Mouse (Mus musculus) megakaryocyte, adult 5-6 weeks (primary cell): ENCODE results near the gene Erp44. TPM values are rescaled to one million over a fixed set of nuclear protein-coding genes. Genes with fewer than 3 reads are reported as not detected.

Experiments used
- ATAC-seq: 2 replicates; pipeline ENCODE4 v1.8.0; 2016; ENCODE audit warnings: mild to moderate bottlenecking, inconsistent platforms; ENCODE audit not compliant: poor library complexity, severe bottlenecking
- total RNA-seq, 2 experiments: library from RNA; stranded (forward) in 1 of 2; stranded (reverse) in 1 of 2; fragments of 153-499, 151-499 nt in 1 of 2; fragments of 221-1000, 200-1000 nt in 1 of 2; gene quantifications; 2 replicates each; pipeline versions ENCODE4 v1.2.3 to v1.2.4; 2015 to 2017

Gene Erp44
- total RNA-seq (2015): 77.7 and 87.1 TPM in 2 replicates
- total RNA-seq (2017): 75.8 and 80.7 TPM in 2 replicates

GRCm38 (mm10) chr4:48279498-48280134 is at the start of gene Erp44, which contains the start of gene Invs:
Erp44 (minus strand) TSS chr4:48279558.
Invs (plus strand) TSS chr4:48279760.
- peak; percentile 97 for ATAC-seq

DNA sequence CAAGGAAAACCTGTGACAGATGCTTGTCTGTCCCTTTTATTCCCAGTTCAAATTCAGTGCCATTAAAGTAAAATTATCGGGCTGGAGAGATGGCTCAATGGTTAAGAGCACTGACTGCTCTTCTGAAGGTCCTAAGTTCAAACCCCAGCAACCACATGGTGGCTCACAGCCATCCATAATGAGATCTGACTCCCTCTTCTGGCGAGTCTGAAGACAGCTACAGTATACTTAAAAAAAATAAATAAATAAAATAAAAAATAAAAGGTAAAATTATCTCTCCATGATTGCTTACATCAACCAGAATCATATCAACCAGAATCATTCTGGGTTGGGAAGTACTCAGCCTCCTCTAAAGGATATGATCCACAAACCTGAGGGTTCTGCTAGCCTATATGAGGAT is 48.7 kb upstream of the Erp44 start:
- ATAC-seq: no peak

DNA sequence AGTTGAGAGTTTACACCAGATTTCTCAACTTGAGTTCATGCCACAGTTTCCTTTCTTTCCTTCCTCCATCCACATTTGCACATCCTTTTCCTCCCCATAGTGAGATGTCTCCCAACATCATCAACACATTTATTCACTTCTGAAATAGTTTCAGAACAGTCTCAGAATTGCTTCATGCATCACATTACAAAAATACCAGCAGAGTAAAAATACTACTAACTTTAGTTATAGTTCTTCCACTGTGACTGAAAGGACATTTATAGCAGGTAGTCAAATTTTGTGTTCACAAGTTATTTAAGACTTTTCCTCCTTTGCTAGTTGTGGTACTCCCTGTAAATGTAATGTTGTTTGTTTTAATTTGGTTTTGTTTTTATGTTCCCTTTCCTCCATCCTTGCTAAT is 47.8 kb upstream of the Erp44 start:
- ATAC-seq: no peak

DNA sequence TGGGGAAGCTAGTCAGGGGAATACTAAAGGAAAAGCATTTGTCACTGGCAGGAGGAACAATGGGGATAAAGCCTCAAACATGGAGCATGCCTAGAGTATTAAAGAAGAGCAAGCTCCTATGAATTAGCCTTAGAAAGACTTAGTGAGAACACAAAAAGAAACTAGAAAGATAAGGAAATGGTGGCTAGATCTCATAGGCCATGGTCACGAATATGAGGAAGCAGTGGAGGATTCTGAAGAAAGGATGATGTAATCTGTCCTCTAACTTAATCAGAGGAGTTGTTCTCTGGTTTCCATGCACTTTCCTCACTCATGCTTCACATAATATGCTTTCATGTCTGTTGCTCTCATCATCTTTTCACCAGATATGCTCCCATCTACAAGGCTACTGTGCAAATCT is 42.7 kb upstream of the Erp44 start:
- ATAC-seq: peak; percentile 62

GRCm38 (mm10) chr4:48321276-48321675 is 41.9 kb upstream of the Erp44 start:
- no peak for ATAC-seq

DNA sequence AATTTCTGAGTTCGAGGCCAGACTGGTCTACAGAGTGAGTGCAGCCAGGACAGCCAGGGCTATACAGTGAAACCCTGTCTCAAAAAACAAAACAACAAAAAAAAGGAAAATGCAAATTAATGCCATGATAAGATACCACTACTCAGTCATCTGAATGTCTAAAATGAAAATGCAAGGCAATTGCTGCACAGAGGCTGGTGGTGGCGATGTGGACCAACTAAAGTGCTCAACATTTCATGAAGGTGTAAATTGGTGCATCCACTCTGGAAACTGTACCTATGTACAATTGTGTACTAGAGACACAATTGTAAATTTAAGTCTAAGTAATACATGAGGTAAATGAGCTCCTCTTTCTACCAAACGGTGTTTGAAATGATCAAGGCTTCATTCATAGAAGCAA is 36.7 kb upstream of the Erp44 start:
- no peak for ATAC-seq

- no peak for ATAC-seq
Measured at GRCm38 (mm10) chr4:48314814-48315213, 35.5 kb upstream of the Erp44 start.

- no peak for ATAC-seq
Measured at GRCm38 (mm10) chr4:48287086-48287757, 7.9 kb upstream of the Erp44 start.

GRCm38 (mm10) chr4:48281121-48281520 is 1.8 kb upstream of the Erp44 start:
- no peak for ATAC-seq

DNA sequence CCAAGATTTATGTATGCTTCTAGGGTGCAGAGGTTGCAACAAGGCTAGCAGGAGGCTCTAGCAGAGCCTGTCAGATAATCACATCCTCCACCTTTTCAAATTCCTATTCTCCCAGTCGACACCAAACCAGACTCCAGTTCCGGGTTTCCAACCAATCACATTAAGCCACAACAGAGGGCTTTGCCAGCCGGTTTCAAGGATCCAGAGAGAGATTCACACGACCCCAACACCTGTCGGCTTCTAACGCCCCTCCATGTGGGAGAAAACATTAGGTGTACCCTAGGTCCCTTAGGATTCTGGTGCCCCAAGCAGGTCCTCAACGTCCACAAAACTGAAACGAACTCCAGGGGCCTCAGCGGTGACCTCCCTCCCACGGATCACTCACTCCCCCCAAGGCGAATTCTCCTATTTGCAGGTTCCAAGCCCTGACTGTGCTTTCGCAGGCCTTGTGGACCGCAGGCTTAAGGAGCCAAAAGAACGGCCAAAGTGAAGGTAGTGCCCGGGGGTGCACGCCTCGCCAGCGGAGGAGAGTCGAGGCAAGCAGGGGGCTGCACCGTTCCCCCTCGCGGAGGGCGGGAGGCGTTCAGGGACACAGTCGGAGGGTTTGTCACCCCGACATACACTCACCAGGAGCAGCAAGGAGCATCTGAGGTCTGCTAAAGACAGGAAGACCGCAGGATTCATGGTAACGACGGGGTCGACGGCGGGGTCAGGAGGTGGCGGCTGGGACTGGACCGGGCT is 431 bp downstream of the Erp44 start:
- peak; percentile 17 for ATAC-seq

DNA sequence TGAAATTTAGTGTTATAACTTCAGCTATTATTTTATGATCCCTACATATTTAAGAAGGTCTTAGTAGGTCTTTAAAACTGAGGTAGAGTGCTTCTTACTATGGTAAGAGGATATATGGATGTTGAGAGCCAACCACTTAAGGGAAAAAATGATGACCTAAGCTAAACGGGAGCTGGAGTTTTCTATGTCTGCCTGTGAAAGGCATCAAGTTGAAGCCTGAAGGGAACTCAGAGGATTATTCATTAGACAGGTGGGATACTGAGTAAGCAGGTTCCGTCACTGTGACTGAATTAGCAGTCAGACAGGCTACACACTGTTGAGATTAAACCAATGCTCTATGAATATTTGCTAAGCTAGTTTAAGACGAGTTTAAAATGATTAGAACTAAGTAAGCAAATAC is 2.3 kb downstream of the Erp44 start:
- no peak for ATAC-seq

DNA sequence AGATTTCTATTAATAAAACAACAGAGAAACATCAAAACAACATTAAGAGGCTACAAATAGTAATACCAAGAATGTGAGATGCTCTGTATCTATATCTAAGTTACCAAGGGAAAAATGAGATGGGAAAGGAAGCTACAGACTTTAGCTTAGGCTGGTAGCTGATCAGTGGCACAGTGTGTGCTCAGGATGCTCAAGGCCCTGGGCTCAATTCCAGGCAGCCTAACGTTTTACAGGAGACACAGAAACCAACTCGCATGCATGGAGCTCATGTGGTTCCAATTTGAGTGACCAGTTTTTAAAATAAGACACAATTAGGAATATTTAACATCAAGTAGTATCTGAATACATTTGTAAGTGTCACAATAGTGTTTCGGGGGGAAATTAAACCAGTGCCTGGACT is 3.6 kb downstream of the Erp44 start:
- ATAC-seq: no peak

DNA sequence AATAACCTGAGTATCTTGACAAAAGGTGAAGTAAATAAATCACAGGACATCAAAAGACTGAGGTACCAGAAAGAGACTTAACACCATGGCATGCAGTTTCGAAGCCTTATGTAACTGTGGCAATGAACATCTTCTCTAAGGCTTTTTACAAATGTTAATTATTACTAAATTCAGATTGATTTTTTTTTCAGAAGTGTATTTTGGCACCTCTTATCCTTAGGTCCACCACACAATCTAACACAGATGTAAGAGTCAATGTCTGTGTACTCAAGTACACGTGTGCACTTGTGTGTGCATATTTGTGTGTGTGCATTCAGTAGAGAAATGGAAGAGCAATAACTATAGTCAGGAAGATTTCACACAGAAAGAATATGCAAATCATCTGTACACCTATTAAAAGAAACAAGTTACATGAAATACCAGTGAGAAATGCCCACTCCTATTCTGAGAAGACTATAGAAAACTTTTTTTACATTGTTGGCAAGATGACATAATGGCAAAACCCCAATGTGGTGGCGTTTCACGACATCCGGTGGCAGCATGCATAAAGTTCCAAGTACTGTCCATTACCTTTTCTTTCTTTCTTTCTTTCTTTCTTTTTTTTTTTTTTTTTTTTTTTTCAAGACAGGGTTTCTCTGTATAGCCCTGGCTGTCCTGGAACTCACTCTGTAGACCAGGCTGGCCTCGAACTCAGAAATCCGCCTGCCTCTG is 6.1 kb downstream of the Erp44 start:
- no peak for ATAC-seq

- no peak for ATAC-seq
Measured at GRCm38 (mm10) chr4:48271838-48272237, 7.5 kb downstream of the Erp44 start.

DNA sequence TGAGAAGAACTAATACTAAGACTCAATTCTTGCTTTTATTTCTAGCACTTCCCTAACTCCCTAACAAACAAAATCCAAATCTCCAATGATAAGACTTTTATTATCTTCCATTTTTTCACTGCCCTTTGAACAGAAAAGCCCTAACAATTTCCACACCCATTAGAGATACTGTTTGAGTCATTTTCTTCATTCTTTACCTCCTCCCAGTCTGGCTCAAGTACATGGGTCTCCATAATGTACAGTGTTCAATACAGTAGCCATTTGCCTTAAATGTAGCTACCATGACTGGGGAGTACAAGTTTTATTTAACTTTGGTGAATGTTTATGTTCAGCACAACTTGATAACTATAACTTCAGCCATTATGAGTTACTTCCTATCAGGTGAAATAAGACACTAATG is 8.8 kb downstream of the Erp44 start:
- no peak for ATAC-seq

- ATAC-seq: no peak
Measured at GRCm38 (mm10) chr4:48268127-48268526, 11.2 kb downstream of the Erp44 start.

- no peak for ATAC-seq
Measured at GRCm38 (mm10) chr4:48267683-48268082, 11.7 kb downstream of the Erp44 start.

GRCm38 (mm10) chr4:48258045-48258444 is 21.3 kb downstream of the Erp44 start:
- no peak for ATAC-seq

GRCm38 (mm10) chr4:48253266-48253665 is 26.1 kb downstream of the Erp44 start:
- ATAC-seq: no peak

DNA sequence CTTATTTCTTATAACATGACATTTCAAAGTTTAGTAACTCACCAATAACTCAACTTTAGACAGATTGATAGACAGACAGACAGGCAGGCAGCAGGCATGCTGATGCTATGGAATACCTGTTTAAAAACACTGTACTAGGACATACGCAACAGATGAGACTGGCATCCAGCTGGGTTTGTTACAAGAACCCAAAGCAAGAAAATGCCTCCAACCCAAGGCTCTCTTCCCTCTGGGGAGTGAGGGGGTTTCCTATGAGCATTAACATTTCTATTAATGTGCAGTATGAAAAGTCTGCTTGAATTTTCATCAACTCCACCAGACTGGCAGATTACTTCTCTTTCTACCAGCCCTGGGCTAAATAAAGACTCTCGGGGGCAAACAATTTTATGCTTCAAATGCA is 35.1 kb downstream of the Erp44 start:
- ATAC-seq: no peak

- ATAC-seq: no peak
Measured at GRCm38 (mm10) chr4:48243737-48244136, 35.6 kb downstream of the Erp44 start.
